Mouse (Mus musculus) CD4-positive helper T cell, adult 2 months (primary cell): Measurements from ENCODE around the gene Plekhs1.
"Not testable (repeated sequence)": the region's sequence is repeated elsewhere in the genome, so short reads cannot be mapped to it uniquely, and the experiment has no call there.

ENCODE experiments used
- DNase-seq: peaks from one replicate; pipeline ENCODE4 v3.0.0-alpha.2; 2012; ENCODE audit warnings: low read depth, missing footprints, low spot score

Plekhs1 gene

GRCm38 (mm10) chr19:56457569-56457968 is 3.9 kb upstream of the Plekhs1 start:
- no peak for DNase-seq

DNA sequence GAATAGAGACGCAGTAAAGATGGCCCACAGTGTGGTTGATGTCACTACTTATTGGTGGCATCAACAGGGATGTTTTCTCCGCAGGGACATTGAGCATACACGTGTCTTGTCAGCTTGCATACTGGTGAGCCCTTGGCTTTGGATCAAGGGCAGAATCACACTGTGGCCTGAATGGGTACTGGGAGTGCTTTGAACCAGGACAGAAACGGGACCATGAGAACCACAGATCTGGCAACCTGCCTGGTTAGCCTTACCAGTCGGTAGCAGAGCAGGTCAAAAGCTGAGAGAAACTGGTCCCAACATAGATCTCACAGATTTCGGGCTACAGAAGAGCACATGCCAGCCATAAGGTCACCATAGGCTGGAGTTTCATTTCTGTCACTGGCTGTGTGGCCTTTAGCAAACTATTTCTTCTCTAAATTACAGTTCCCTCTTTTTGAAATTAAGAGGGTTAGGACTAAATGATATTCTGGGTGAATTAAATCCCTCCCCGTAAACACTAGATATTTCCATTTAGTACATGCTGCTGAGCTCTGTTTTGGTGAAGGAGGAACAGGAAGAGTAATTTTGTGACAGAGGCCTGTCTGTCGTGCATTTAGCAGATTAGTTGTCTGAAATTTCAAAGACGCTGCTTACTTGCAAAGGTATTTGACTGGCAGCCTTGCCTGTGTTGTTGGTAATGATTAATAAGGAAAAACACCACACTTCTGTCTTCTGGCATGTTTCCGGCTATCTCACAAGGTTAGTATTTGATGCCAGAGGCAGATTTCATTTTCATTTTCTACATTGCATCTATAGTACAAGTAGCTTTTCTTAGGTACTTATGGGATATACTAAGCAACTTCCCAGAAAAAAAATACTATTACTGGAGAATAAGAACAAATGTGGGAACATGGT is 2.0 kb upstream of the Plekhs1 start:
- DNase-seq, result no peak

DNA sequence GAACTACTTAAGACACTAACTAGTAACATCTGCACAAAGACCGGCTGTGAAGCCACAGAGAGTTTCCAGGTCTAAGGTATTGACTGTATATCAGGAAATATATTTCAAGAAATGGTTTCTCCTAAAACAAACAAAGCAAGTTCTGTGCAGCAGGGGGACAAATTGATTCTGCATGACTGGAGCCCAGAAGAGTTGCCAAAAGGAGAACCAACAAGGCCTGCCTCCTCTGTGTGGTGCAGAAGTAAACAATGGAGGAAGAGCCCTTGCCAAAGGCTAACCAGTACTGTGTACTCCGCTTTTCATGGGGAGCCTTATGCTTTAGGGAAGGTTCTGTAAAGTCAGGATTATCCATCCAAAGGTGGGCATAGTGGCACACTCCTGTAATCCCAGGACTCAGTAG is 1.2 kb upstream of the Plekhs1 start:
- DNase-seq, result no peak

DNA sequence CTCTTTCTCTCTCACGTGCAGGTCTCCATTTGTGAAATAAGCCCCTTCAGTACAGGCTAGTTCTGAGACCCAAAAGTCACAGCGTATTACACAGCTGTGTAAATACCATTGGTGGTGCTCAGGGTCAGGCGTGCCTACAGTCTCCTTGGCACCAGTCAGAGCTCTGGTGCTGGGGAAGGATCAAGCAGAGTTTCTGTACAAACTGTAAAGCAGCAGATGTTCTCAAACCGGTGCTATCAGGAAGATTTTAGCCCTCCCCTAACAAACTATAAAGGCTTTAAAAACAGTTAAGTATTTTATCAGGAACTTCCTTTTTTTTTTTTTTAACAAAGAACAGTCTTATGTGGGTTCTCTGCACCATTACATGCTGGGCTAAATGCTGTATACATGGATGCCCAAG is 1.3 kb downstream of the Plekhs1 start:
- no peak for DNase-seq

- DNase-seq, result no peak
Measured at GRCm38 (mm10) chr19:56466486-56466885, 5.0 kb downstream of the Plekhs1 start.

GRCm38 (mm10) chr19:56470286-56471020 is 9.0 kb downstream of the Plekhs1 start:
- no peak for DNase-seq

DNA sequence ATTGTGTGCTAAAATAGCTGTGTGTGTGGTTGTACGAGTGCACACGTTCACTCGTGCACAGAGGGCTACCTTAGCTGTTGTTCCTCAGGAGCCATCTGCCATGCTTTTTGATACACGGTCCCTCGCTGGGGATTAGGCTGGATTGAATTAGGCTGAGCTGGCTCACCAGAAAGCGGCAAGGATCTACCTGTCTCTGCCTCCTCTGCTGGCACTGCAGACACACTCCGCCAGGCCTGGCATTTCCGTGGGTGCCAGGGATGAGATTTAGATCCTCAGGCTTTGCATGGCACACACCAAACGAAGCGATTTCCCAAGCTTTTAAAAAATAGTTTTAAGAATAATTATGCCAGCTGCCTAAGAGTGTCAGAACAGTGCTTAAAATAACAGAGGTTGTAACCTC is 10.5 kb downstream of the Plekhs1 start:
- DNase-seq, result no peak

DNA sequence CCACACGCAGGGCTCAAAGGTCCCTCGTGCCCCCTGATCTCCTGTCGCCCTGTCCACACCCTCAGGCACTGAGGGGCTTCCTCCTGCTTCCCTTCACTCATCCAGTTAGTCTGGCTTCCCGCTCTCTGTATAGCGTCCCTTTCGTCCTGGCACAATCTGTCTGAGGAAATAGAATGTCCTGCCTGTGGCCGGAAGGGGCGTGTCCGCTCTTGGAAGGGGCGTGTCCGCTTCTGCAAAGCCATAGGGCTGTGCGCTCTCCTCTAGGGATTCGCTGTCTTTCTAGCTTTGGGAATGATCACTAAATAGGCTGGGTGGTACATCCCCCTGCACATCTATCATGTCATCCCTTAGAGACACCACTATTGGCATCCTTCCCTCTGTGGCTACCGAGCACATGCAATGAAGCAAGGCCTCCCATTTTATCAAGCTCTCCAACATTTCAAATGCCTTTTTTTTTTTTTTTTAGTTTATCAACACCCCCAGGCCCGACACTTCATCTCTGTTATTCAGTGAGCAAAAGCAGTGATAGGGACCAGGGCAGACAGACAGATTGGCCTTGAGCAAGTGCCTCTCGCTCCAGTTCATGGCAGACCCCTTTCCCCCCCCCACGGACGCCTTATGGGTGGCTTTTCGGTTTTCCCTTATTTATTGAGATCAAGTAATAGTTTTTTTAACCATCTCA is 13.6 kb downstream of the Plekhs1 start:
- DNase-seq, result no peak

DNA sequence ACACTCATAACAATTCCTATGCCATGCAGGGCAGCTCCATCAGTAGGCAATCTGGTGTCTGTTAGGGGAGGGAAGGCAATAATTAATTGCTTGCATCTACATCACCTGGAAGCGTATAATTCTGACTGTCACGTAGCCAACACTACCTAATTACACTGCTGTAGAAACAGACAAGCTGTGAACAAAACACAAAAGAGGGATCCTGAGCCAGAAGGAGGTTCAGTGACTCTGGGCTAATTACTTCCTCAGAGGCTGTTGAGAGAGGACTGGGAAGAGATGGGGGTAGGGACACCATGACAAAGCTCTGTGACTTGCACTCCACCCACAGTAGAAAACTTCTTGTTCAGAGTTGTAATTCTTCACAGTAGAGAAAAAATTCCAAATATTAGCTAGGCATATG is 15.1 kb downstream of the Plekhs1 start:
- no peak for DNase-seq

DNA sequence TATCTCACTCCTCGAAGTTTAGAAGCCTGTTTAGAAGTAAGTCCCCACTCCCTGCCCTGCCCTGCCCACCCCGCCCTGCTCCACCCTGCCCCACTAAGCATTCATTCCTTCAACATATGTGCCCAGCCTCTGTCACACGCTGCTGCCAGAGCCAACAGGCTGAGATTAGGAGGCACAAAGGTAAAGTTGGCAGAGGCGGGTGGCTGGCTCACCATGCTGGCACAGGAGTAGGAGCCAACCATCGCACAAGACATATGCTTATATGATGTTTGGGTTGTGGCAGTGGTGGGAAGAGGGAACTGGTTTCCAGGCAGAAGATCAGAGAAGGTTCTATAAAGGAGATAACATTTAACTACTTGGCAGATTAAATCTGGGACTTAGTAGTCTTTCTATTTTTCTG is 15.8 kb downstream of the Plekhs1 start:
- no peak for DNase-seq

- DNase-seq, result no peak
Measured at GRCm38 (mm10) chr19:56477832-56478231, 16.4 kb downstream of the Plekhs1 start.

GRCm38 (mm10) chr19:56484630-56485375 is 23.4 kb downstream of the Plekhs1 start:
- no peak for DNase-seq

GRCm38 (mm10) chr19:56485376-56486271 is 24.2 kb downstream of the Plekhs1 start:
- DNase-seq, result no peak

DNA sequence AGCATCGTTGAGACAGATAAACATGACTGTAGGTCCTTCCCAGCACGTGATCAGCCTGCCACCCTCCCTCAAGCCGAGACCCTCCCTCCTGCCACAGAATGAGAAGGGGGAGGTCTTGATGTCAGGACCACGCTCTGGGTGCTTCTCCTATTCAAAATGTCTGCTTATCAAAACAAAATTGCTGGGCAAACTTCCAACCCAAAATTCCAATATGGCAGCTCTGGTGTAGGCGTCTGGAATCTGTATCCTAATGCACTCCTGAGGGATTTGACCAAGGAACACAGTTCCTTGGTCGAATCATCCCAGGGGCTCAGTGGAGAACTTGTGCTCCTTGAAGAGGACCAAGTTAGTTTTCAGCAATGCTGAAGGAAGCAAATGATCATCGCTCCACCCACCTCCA is 25.5 kb downstream of the Plekhs1 start:
- no peak for DNase-seq

DNA sequence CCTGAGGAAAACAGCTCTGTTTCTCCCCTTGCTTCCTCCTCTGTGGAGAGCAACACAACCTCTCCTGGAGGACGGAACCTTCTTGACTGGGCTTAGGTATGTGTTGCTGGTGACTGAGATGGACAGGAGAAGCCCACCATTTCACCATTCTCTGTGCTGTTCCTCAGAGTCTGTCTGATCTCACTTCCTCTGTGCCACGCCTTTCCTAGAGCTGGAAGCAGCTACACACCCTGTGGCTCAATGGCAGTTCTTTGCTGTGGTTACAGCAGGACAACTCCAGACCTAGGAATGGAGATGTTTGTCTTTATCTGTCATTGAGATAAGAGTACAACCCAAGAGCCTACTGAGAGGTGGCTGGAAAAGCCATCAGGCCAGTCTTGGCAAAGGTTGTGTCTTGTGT is 25.9 kb downstream of the Plekhs1 start:
- DNase-seq, result no peak

DNA sequence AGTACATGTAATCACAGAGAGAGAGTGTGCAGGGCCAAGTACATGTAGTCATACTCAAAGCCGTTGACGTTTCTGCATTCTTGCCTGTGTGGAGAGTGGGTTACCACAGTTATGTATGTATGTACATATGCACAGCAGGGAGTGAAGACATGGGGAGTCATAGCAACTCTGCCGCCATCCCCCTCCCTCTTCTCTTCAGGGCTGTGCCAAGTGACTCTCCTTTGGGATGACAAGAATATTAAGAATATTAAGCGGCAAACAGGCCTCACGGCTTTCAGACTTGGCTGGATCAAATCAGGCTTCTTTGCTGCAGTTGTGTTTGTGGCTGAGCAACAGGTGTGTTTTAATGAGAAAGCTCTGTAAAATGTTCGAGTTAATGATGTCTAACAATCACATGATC is 28.2 kb downstream of the Plekhs1 start:
- no peak for DNase-seq

- DNase-seq, result not testable (repeated sequence)
Measured at GRCm38 (mm10) chr19:56494157-56494556, 32.7 kb downstream of the Plekhs1 start.

DNA sequence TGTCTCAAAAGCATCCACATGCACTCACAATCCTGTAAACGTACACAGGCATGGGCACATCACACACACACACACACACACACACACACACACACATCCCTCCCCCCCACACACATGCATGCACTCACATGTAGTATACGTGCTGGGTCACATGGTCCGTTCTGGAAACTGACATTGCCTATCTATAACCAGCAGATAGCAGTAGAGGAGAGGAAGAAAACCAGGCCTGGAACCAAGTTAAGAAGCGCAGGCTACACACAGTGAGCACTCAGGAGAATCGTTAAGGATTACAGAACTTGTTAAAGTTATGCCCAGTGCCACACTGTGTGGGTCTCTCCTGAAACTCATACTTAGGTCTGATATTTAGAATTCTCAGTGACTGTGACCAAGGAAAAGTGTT is 41.6 kb downstream of the Plekhs1 start:
- DNase-seq, result not testable (repeated sequence)

DNA sequence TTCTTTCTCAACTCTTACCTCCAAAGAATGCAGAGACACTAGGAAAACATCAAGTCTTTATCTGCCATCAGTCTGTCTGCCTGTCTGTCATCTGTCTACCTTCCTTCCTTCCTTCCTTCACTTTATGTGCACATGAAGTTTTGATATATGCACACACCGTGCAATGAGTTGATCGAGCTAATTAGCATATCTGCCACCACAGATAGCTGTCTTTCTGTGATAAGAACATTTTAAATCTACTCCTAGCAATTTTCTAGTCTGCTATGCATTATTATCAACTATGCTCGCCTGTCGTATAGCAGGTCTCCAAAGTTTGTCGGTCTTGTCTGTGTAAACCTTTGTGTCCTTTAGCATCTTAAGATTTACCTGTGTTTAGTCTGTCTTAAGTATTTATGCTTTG is 42.1 kb downstream of the Plekhs1 start:
- DNase-seq, result not testable (repeated sequence)

- not testable (repeated sequence) for DNase-seq
Measured at GRCm38 (mm10) chr19:56511207-56511606, 49.8 kb downstream of the Plekhs1 start.

GRCm38 (mm10) chr19:56513527-56513926 is 52.1 kb downstream of the Plekhs1 start:
- not testable (repeated sequence) for DNase-seq
